Mouse (Mus musculus) heart, embryonic 11.5 days (tissue): Measurements from ENCODE around the gene Ugt1a10. TPM values are rescaled to one million over a fixed set of nuclear protein-coding genes. Genes with fewer than 3 reads are reported as not detected.

Experiments
- ATAC-seq: fragments of 200-750 bp; cut with Nextera tagmentation; replicated peaks from 2 replicates; pipeline ENCODE4 v1.8.0; 2017; ENCODE audit warnings: moderate library complexity; ENCODE audit not compliant: insufficient number of reproducible peaks, low FRiP score, low TSS enrichment
- H3K27ac ChIP-seq: fragments of 300-500 bp; sonication (generic); 2 replicates; pipeline ENCODE4 v1.5.1; 2014; ENCODE audit warnings: mild to moderate bottlenecking, low read depth, low read length
- H3K27me3 ChIP-seq: fragments of 300-500 bp; sonication (generic); 2 replicates; pipeline ENCODE4 v1.6.1; 2014; ENCODE audit warnings: mild to moderate bottlenecking, low read length, mixed read lengths; ENCODE audit not compliant: control insufficient read depth, insufficient read depth
- H3K36me3 ChIP-seq: fragments of 300-500 bp; sonication (generic); 2 replicates; pipeline ENCODE4 v1.6.1; 2014; ENCODE audit warnings: mild to moderate bottlenecking, low read length, moderate library complexity, mixed read lengths; ENCODE audit not compliant: control insufficient read depth, insufficient read depth
- H3K4me1 ChIP-seq: fragments of 300-500 bp; sonication (generic); 2 replicates; pipeline ENCODE4 v1.6.1; 2014; ENCODE audit warnings: low read length; ENCODE audit not compliant: control insufficient read depth, insufficient read depth
- H3K4me2 ChIP-seq: fragments of 300-500 bp; sonication (generic); 2 replicates; pipeline ENCODE4 v1.6.1; 2014; ENCODE audit warnings: mild to moderate bottlenecking, moderate library complexity
- H3K4me3 ChIP-seq: fragments of 300-500 bp; sonication (generic); 2 replicates; pipeline ENCODE4 v1.5.1; 2014; ENCODE audit warnings: low read depth, low read length
- H3K9ac ChIP-seq: fragments of 300-500 bp; sonication (generic); 2 replicates; pipeline ENCODE4 v1.6.1; 2014; ENCODE audit warnings: mild to moderate bottlenecking, low read depth, low read length, moderate library complexity
- H3K9me3 ChIP-seq: fragments of 300-500 bp; sonication (generic); replicated peaks from 2 replicates; pipeline ENCODE4 v1.6.1; 2016; ENCODE audit warnings: low read length; ENCODE audit not compliant: control insufficient read depth
- WGBS: fragments of 180-500 bp; shearing (Covaris S2); extraction: QIAGEN DNeasy Blood & Tissue Kit; methylation state at CpG from one replicate; pipeline ENCODE4 v1.1.7; 2014; ENCODE audit not compliant: insufficient replicate concordance; 5-methylcytosine and 5-hydroxymethylcytosine counted together
- polyA plus RNA-seq: library from polyadenylated mRNA; unstranded; fragments of >200 nt; fragmentation: Nextera tagmentation; extraction: Ambion mirVana; gene quantifications from 2 replicates; pipeline ENCODE4 v1.2.1, GENCODE M21; 2014

Gene Ugt1a10
- polyA plus RNA-seq, 1 experiment from 2014 or later = not detected

DNA sequence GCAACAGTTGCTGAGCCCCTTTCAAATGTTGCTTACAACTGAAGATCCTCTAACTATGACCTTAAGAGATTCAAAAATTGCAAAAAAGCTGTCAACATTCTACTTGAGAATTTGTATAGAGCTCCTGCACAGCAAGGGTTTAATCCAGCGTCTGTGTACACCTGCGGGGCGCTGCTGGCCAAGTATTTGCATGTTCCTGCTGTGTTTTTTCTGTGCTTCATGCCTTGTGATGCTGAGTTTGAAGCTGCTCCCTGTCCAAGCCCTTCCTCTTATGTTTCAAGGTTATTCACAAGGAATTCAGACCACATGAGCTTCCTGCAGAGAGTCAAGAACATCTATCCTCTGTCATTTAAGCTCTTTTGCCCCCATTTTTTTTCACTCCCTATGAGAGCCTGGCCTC, 136.9 kb downstream of the Ugt1a10 start:
- no peak for ATAC-seq
- H3K27ac ChIP-seq = no peak overlapping the region
- H3K9ac ChIP-seq = no peak overlapping the region
- no peaks in the 10 kb centered on the region for H3K9me3 ChIP-seq
- H3K36me3 ChIP-seq = no peaks in the 10 kb centered on the region
- H3K4me1 ChIP-seq = no peaks in the 10 kb centered on the region
- no peak overlapping the region for H3K4me2 ChIP-seq
- 61% methylated on average over 3 of the region's 3 CpGs for WGBS
- 0 out of 2 replicates have a peak, but pooled peaks cover 2% of the 10 kb centered on the region for H3K27me3 ChIP-seq
- no peak overlapping the region for H3K4me3 ChIP-seq

DNA sequence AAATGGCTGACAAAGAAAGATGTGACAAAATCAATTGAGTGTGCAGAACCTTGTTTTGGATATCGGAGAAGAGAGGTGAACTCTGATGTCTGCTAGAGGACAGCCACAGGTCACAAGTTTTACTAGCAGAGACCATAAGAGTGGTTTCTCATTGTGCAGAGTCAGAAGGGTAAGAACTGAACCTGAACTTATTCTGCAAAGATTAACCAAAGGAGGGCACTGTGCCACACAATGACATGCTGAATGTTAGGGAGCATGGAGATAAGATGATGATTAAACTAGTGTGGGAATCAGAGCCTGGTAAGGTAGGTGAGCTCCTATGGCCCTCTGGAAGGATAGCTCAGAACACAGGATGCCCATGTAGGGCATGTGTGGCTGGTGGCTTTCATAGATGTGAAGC, 140.5 kb downstream of the Ugt1a10 start:
- Histone ChIP-seq H3K36me3 (no peaks in the 10 kb centered on the region), H3K9ac (no peak overlapping the region), H3K9me3 (no peaks in the 10 kb centered on the region), H3K4me3 (no peak overlapping the region), H3K27me3 (0 out of 2 replicates have a peak, but pooled peaks cover 2% of the 10 kb centered on the region), H3K4me2 (no peak overlapping the region), H3K27ac (no peak overlapping the region), H3K4me1 (no peaks in the 10 kb centered on the region)
- no peak for ATAC-seq
- 94% methylated on average over 1 of the region's 1 CpGs for WGBS

DNA sequence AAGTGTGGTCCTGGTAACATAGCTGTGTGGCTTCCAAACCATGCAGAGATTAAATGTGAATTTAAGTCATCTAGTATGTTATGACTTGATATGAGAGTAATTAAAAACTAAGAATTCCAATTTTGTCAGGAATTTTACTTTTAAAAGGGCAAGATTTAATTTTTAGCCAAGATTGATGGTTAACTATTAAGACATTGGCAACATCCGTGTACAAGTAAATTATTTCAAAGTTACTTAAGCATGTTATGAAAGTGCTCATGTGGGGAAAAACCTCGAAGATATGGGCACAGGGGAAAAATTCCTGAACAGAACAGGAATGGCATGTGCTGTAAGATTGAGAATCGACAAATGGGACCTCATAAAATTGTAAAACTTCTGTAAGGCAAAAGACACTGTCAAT, 142.3 kb downstream of the Ugt1a10 start:
- H3K27ac ChIP-seq = no peak overlapping the region
- H3K4me1 ChIP-seq = no peaks in the 10 kb centered on the region
- no peaks in the 10 kb centered on the region for H3K36me3 ChIP-seq
- 0 out of 2 replicates have a peak, but pooled peaks cover 2% of the 10 kb centered on the region for H3K27me3 ChIP-seq
- H3K4me3 ChIP-seq = no peak overlapping the region
- no peaks in the 10 kb centered on the region for H3K9me3 ChIP-seq
- WGBS = 71% methylated on average over 3 of the region's 3 CpGs
- no peak overlapping the region for H3K9ac ChIP-seq
- H3K4me2 ChIP-seq = no peak overlapping the region
- ATAC-seq = no peak

DNA sequence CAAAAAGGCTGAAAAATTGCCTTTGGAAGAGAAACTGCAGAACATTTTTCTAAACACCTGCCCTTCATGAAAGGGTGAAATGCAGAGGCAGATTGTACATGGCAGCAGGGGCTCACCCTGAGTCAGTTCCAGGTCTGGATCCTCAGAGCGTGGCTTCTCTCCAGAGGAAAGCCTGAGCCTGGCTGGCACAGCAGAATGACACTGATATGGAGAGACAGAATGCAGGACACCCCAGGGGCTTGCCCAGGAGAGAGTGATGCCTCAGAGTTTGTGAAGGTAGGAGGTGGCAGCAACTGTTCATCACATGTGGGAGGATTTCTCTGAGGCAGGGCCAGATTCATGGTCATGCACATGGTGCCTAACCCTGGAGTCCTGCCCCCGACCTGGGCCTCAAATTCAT, 144.8 kb downstream of the Ugt1a10 start:
- Histone ChIP-seq H3K4me2 (no peak overlapping the region), H3K9me3 (no peaks in the 10 kb centered on the region), H3K27me3 (no peaks in the 10 kb centered on the region), H3K36me3 (no peaks in the 10 kb centered on the region), H3K9ac (no peak overlapping the region), H3K4me3 (no peak overlapping the region), H3K27ac (no peak overlapping the region), H3K4me1 (no peaks in the 10 kb centered on the region)
- ATAC-seq = no peak
- 57% methylated on average over 2 of the region's 2 CpGs for WGBS

DNA sequence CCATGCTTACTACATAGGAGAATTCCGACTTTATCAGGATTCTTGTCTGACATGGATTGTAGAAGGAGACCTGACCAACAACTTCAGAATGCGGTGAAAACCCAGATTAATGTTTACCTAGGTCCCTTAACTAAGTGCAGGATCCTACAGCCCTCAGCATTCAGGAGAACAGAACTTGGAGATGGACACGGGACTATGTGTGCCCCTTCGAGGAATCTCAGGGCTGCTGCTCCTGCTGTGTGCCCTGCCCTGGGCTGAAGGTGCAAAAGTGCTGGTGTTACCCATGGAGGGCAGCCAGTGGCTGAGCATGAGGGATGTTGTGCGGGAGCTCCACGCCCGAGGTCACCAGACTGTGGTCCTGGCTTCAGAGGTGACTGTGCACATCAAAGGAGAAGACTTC, 145.3 kb downstream of the Ugt1a10 start, which contains the start of gene Ugt1a2:
Gene Ugt1a2, plus strand, starts transcription at position 146 of the 400 bp plus-strand sequence.
- no peaks in the 10 kb centered on the region for H3K4me1 ChIP-seq
- H3K27me3 ChIP-seq = no peaks in the 10 kb centered on the region
- H3K4me3 ChIP-seq = no peak within 1 kb of the TSS
- ATAC-seq = no peak
- no peak within 1 kb of the TSS for H3K9ac ChIP-seq
- H3K36me3 ChIP-seq = no peaks in the 10 kb centered on the region
- 75% methylated on average over 7 of the region's 7 CpGs for WGBS
- no peaks in the 10 kb centered on the region for H3K9me3 ChIP-seq
- H3K27ac ChIP-seq = no peak within 1 kb of the TSS
- no peak within 1 kb of the TSS for H3K4me2 ChIP-seq

DNA sequence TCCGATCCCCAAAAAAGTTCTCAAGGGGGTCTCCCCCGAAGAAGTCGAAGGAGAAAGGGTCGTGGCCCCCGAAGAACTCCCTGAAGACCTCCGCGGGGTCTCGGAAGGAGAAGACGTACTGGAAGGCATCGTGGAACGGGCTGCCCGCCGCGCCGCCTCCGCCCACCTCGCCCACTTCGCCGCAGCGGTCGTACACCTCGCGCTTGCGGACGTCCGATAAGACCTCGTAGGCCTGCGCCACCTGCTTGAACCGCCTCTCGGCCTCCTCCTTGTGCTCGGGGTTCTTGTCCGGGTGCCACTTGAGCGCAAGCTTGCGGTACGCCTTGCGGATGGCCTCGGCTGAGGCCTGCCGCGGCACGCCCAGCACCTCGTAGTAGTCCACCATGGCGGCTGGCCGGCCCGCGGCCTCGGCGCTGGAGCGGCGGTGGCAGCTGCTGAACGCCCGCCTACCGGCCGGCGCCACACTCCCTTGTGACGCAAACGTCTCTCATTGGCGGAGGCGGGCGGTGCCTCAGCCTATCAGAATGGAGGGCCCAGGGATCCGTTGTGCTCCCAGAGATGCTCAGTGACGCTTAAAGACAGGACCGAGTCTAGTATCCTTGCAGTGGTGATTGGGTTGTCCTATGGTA, 150.2 kb downstream of the Ugt1a10 start, which contains the start of gene Dnajb3:
Gene Dnajb3, minus strand, starts transcription at position 489 of the 629 bp plus-strand sequence.
- H3K4me1 ChIP-seq = no peaks in the 10 kb centered on the region
- H3K9me3 ChIP-seq = no peaks in the 10 kb centered on the region
- H3K27ac ChIP-seq = peak within 1 kb of the TSS; percentile 70
- WGBS = 5% methylated on average over 62 of the region's 62 CpGs
- peak within 1 kb of the TSS; percentile 56 for H3K4me3 ChIP-seq
- peak; percentile 97 for ATAC-seq
- H3K4me2 ChIP-seq = peak within 1 kb of the TSS; percentile 76
- no peaks in the 10 kb centered on the region for H3K36me3 ChIP-seq
- H3K27me3 ChIP-seq = no peaks in the 10 kb centered on the region
- H3K9ac ChIP-seq = peak within 1 kb of the TSS; percentile 85

DNA sequence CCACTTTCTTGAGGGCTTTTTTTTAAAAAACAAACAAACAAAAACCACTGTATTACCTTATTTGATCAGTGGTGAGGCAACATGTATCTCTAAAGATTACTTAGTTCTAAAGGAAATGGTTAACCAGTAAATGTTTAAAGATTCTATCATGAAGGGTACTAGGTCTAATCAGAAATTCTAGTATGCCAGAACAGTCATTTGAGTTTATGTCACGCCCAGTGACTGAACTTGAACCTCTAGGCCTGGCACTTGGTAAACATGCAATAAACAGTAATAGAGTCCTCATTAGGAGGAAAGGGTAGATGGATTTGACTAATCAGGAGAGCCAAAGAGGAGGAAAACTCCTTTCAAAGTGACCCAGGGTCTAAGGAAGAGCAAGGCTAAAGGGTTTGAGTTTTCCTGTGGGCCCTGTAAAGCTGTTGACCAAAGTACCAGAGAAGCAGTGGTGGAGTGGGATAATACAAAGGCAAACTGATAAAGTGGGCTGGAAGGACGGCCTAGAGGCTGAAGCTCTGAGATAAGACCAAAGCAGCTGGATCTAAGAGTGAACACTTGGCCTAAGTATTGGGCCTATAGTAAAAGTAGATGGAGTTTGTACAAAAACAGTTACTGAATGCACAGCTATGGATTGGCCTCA, 151.8 kb downstream of the Ugt1a10 start:
- H3K9ac ChIP-seq = no peak overlapping the region
- no peaks in the 10 kb centered on the region for H3K27me3 ChIP-seq
- 41% methylated on average over 2 of the region's 2 CpGs for WGBS
- H3K4me3 ChIP-seq = no peak overlapping the region
- no peak overlapping the region for H3K4me2 ChIP-seq
- H3K27ac ChIP-seq = peak overlapping the region; percentile 70
- peaks cover 1% of the 10 kb centered on the region; the same call in 1 of the 2 replicates for H3K36me3 ChIP-seq
- H3K4me1 ChIP-seq = no peaks in the 10 kb centered on the region
- peak; percentile 74 for ATAC-seq
- peaks cover 8% of the 10 kb centered on the region for H3K9me3 ChIP-seq

DNA sequence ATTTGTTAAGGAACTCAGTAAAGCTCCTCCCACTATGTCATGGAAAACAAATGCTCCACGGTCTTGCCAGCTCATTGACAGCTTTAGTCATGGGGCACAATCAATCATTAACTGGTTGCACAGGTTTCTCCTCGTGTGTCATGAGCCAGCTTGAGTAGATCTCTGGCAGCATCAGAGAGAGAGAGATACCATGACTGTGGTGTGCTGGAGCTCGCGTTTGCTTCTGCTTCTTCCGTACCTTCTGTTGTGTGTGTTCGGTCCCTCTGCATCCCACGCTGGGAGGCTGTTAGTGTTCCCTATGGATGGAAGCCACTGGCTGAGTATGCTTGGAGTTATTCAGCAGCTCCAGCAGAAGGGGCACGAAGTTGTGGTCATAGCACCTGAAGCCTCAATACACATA, 156.6 kb downstream of the Ugt1a10 start, which contains the start of gene Ugt1a1:
Gene Ugt1a1, plus strand, starts transcription at position 148 of the 400 bp plus-strand sequence.
- no peak within 1 kb of the TSS for H3K4me3 ChIP-seq
- no peaks in the 10 kb centered on the region for H3K4me1 ChIP-seq
- H3K4me2 ChIP-seq = no peak within 1 kb of the TSS
- WGBS = 62% methylated on average over 8 of the region's 8 CpGs
- H3K27ac ChIP-seq = no peak within 1 kb of the TSS
- peaks cover 52% of the 10 kb centered on the region for H3K9me3 ChIP-seq
- H3K27me3 ChIP-seq = no peaks in the 10 kb centered on the region
- no peak for ATAC-seq
- peaks cover 2% of the 10 kb centered on the region; the same call in 1 of the 2 replicates for H3K36me3 ChIP-seq
- no peak within 1 kb of the TSS for H3K9ac ChIP-seq
